Mouse (Mus musculus) heart, embryonic 12.5 days (tissue): ENCODE data around the gene Neurod1. TPM values are rescaled to one million over a fixed set of nuclear protein-coding genes. Genes with fewer than 3 reads are reported as not detected.

Experiments
- ATAC-seq: fragments of 200-750 bp; cut with Nextera tagmentation; 2 replicates; pipeline ENCODE4 v1.8.0; 2017; ENCODE audit warnings: moderate TSS enrichment, moderate library complexity; ENCODE audit not compliant: insufficient number of reproducible peaks, low FRiP score
- H3K27ac ChIP-seq: fragments of 300-500 bp; sonication (generic); 2 replicates; pipeline ENCODE4 v1.5.1; 2016; ENCODE audit warnings: mild to moderate bottlenecking, moderate library complexity; ENCODE audit not compliant: poor library complexity, severe bottlenecking
- H3K27me3 ChIP-seq: fragments of 300-500 bp; sonication (generic); replicated peaks from 2 replicates; pipeline ENCODE4 v1.6.1; 2016; ENCODE audit warnings: mild to moderate bottlenecking, moderate library complexity
- H3K36me3 ChIP-seq: fragments of 300-500 bp; sonication (generic); 2 replicates; pipeline ENCODE4 v1.6.1; 2016; ENCODE audit warnings: mild to moderate bottlenecking, moderate library complexity
- H3K4me1 ChIP-seq: fragments of 300-500 bp; sonication (generic); replicated peaks from 2 replicates; pipeline ENCODE4 v1.6.1; 2016; ENCODE audit warnings: mild to moderate bottlenecking
- H3K4me2 ChIP-seq: fragments of 300-500 bp; sonication (generic); 2 replicates; pipeline ENCODE4 v1.6.1; 2016; ENCODE audit warnings: mild to moderate bottlenecking, moderate library complexity
- H3K4me3 ChIP-seq: fragments of 300-500 bp; sonication (generic); 2 replicates; pipeline ENCODE4 v1.5.1; 2016; ENCODE audit warnings: mild to moderate bottlenecking
- H3K9ac ChIP-seq: fragments of 300-500 bp; sonication (generic); 2 replicates; pipeline ENCODE4 v1.6.1; 2016; ENCODE audit warnings: mild to moderate bottlenecking, moderate library complexity
- H3K9me3 ChIP-seq: fragments of 300-500 bp; sonication (generic); replicated peaks from 2 replicates; pipeline ENCODE4 v1.6.1; 2016; ENCODE audit warnings: mild to moderate bottlenecking, moderate library complexity
- WGBS: fragments of 180-500 bp; shearing (Covaris S2); methylation state at CpG from one replicate; pipeline ENCODE4 v1.1.7; 2016; 5-methylcytosine and 5-hydroxymethylcytosine counted together
- polyA plus RNA-seq: library from polyadenylated mRNA; unstranded; fragments of >200 nt; fragmentation: Nextera tagmentation; extraction: Ambion mirVana; gene quantifications from 2 replicates; pipeline ENCODE4 v1.2.1, GENCODE M21; 2016

Neurod1 gene
- polyA plus RNA-seq: not detected in 2 replicates

DNA sequence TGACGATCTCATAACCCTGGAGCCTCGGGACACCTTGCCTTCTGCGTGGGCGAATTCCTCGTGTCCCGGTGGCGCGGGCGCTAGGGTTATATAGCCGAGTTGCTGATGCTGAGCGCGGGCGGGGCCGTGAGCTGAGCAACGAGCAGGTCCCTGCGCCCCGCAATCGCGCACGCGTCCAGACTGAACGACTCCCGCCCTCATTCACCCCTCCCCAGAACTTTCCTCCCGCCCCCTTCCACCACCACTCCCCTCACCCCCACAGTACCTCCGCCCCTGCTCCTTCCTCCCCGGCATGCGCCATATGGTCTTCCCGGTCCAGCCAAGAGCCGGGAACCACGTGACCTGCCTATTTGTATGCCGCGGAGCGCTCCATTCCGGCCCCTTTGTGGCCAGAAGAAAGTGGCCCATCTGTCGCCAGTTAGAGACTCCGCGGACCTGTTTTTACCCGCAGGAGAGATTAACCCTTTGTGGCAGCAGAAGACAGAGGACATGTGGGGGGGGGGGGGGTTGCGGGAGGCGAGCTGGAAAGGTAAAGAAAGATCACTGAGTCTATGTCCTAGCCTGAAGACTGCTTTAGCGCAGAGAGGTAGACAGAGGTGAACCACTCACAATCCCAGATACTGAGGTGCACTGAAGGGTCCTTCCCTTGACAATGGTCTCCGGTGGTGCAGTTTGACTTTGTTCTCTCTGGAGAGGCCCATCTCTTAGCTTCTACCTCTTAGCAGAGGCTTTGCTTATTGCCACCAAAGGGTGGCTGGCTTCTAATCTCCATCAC, at the start of gene Neurod1, which contains the start of gene Cerkl:
Neurod1 (minus strand) TSS at position 177 of the 775 bp plus-strand sequence.
Cerkl (minus strand) TSS at position 211 of the 775 bp plus-strand sequence.
- Histone ChIP-seq H3K9me3 (no peaks in the 10 kb centered on the region), H3K4me3 (peak within 1 kb of the TSS; percentile 45), H3K36me3 (no peaks in the 10 kb centered on the region), H3K4me2 (peak within 1 kb of the TSS; percentile 74), H3K4me1 (peaks cover 13% of the 10 kb centered on the region), H3K27ac (no peak within 1 kb of the TSS), H3K9ac (no peak within 1 kb of the TSS), H3K27me3 (peaks cover 65% of the 10 kb centered on the region)
- peak; percentile 36; the same call in 1 of the 2 replicates for ATAC-seq
- WGBS: 1% methylated on average over 41 of the region's 42 CpGs

- H3K4me3 ChIP-seq: no peak overlapping the region
- 23% methylated on average over 10 of the region's 10 CpGs for WGBS
- H3K27ac ChIP-seq: no peak overlapping the region
- H3K27me3 ChIP-seq: no peaks in the 10 kb centered on the region
- ATAC-seq: no peak
- H3K4me1 ChIP-seq: no peaks in the 10 kb centered on the region
- no peaks in the 10 kb centered on the region for H3K9me3 ChIP-seq
- no peak overlapping the region for H3K4me2 ChIP-seq
- H3K9ac ChIP-seq: no peak overlapping the region
- H3K36me3 ChIP-seq: no peaks in the 10 kb centered on the region
These were observed 42.6 kb upstream of the Neurod1 start for GRCm38 (mm10) chr2:79498990-79499755.

DNA sequence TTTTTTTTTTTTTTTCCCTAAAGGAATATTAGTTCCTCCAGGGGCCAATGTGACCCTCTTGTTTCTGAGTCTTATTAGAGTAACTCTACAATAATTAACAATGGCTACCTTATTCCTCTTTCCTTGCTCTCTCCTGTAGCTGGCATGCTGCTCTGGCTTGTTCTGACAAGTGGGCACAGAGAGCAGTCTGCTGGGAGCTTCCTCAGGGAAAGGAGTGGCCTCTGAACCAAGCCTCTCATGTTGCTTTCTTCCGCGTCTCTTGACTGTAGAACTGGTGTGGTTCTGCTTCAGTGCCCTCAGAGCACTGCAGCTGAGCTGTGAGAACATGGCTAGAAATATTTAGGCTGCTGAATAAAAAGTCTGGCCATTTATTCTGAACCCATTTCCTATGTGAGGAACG, 28.6 kb upstream of the Neurod1 start:
- no peaks in the 10 kb centered on the region for H3K9me3 ChIP-seq
- H3K9ac ChIP-seq: no peak overlapping the region
- no peak overlapping the region for H3K4me2 ChIP-seq
- H3K36me3 ChIP-seq: no peaks in the 10 kb centered on the region
- no peak overlapping the region for H3K27ac ChIP-seq
- H3K27me3 ChIP-seq: no peaks in the 10 kb centered on the region
- 70% methylated on average over 3 of the region's 3 CpGs for WGBS
- no peak for ATAC-seq
- no peaks in the 10 kb centered on the region for H3K4me1 ChIP-seq
- no peak overlapping the region for H3K4me3 ChIP-seq

GRCm38 (mm10) chr2:79482511-79482910, 26.0 kb upstream of the Neurod1 start:
- H3K36me3 ChIP-seq: no peaks in the 10 kb centered on the region
- no peak for ATAC-seq
- no peaks in the 10 kb centered on the region for H3K9me3 ChIP-seq
- no peak overlapping the region for H3K9ac ChIP-seq
- H3K27me3 ChIP-seq: no peaks in the 10 kb centered on the region
- H3K4me1 ChIP-seq: no peaks in the 10 kb centered on the region
- H3K4me3 ChIP-seq: no peak overlapping the region
- H3K27ac ChIP-seq: no peak overlapping the region
- 75% methylated on average over 2 of the region's 2 CpGs for WGBS
- H3K4me2 ChIP-seq: no peak overlapping the region

- ATAC-seq: no peak
- 77% methylated on average over 4 of the region's 4 CpGs for WGBS
- Histone ChIP-seq H3K4me1 (peaks cover 5% of the 10 kb centered on the region), H3K27ac (no peak overlapping the region), H3K4me2 (no peak overlapping the region), H3K9ac (no peak overlapping the region), H3K4me3 (no peak overlapping the region), H3K36me3 (no peaks in the 10 kb centered on the region), H3K27me3 (peaks cover 40% of the 10 kb centered on the region), H3K9me3 (no peaks in the 10 kb centered on the region)
These were observed 5.9 kb upstream of the Neurod1 start for GRCm38 (mm10) chr2:79462411-79462810.

- Histone ChIP-seq H3K4me3 (no peak overlapping the region), H3K9ac (no peak overlapping the region), H3K27ac (no peak overlapping the region), H3K36me3 (no peaks in the 10 kb centered on the region), H3K27me3 (peaks cover 46% of the 10 kb centered on the region), H3K9me3 (no peaks in the 10 kb centered on the region), H3K4me2 (no peak overlapping the region), H3K4me1 (peaks cover 8% of the 10 kb centered on the region)
- 75% methylated on average over 2 of the region's 2 CpGs for WGBS
- ATAC-seq: no peak
These were observed 5.3 kb upstream of the Neurod1 start for GRCm38 (mm10) chr2:79461861-79462260.

DNA sequence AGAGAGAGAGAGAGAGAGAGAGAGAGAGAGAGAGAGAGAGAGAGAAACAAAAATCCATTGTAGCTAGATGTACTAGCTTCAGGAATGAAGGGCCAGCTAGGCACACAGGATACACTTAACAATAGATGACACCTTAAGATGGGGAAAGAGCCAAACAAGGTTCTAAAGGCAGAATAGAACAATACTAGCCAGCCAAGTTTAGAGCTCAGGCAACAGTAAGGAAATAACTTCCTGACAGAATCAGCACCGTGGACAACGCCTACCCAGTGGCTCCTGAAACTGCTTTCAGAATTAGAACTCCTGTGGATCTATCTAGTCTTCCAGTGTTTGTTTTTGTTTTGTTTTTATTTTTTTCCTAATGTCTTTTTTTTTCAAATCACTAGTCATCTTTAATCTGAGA, 4.0 kb upstream of the Neurod1 start:
- Histone ChIP-seq H3K4me2 (no peak overlapping the region), H3K9ac (no peak overlapping the region), H3K4me1 (peaks cover 13% of the 10 kb centered on the region), H3K9me3 (no peaks in the 10 kb centered on the region), H3K27ac (no peak overlapping the region), H3K36me3 (no peaks in the 10 kb centered on the region), H3K27me3 (peaks cover 57% of the 10 kb centered on the region), H3K4me3 (no peak overlapping the region)
- 6% methylated on average over 2 of the region's 2 CpGs for WGBS
- no peak for ATAC-seq

GRCm38 (mm10) chr2:79460107-79460506, 3.6 kb upstream of the Neurod1 start:
- Histone ChIP-seq H3K4me1 (peaks cover 13% of the 10 kb centered on the region), H3K9me3 (no peaks in the 10 kb centered on the region), H3K4me2 (no peak overlapping the region), H3K27me3 (peaks cover 62% of the 10 kb centered on the region), H3K27ac (no peak overlapping the region), H3K36me3 (no peaks in the 10 kb centered on the region), H3K4me3 (no peak overlapping the region), H3K9ac (no peak overlapping the region)
- ATAC-seq: no peak
- WGBS: 10% methylated on average over 14 of the region's 14 CpGs

- no peak overlapping the region for H3K27ac ChIP-seq
- peak overlapping the region; percentile 6 for H3K4me3 ChIP-seq
- H3K4me1 ChIP-seq: peaks cover 13% of the 10 kb centered on the region
- no peak overlapping the region for H3K9ac ChIP-seq
- no peak for ATAC-seq
- no peaks in the 10 kb centered on the region for H3K9me3 ChIP-seq
- 3% methylated on average over 44 of the region's 44 CpGs for WGBS
- H3K36me3 ChIP-seq: no peaks in the 10 kb centered on the region
- peaks cover 69% of the 10 kb centered on the region for H3K27me3 ChIP-seq
- peak overlapping the region; percentile 22; the same call in 1 of the 2 replicates for H3K4me2 ChIP-seq
These were observed 2.8 kb upstream of the Neurod1 start for GRCm38 (mm10) chr2:79459061-79460045.

DNA sequence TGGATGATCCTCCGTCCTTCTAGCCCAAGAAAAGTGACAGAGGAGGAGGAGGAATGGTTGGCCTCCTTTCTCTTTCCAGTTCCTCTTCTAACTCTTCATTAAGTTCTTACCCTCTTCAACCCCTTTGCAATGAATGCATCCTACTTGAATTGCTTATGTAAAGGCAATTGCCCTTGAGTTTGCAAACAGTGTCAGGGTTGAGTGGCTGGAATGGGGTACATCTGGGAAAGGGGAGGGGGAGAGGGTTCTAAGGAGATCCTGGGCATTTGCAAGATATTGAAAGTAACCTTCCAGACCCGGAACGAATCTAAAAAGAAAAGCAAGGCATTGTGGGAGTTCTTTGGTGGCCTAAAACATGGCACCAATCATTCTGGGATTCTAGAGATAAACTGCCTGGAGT, 1.4 kb upstream of the Neurod1 start:
- Histone ChIP-seq H3K4me3 (no peak overlapping the region), H3K27ac (no peak overlapping the region), H3K9ac (no peak overlapping the region), H3K27me3 (peaks cover 72% of the 10 kb centered on the region), H3K9me3 (no peaks in the 10 kb centered on the region), H3K4me1 (peaks cover 13% of the 10 kb centered on the region), H3K36me3 (no peaks in the 10 kb centered on the region), H3K4me2 (no peak overlapping the region)
- ATAC-seq: no peak
- WGBS: 19% methylated on average over 3 of the region's 3 CpGs
